31 mouse cellular contexts compared by ENCODE assay signal in genomic region chr1:81945236-81945635, GRCm38 (mm10).
DNase-seq lines count a peak whose midpoint lies in the region; ATAC-seq and TF ChIP-seq lines count a peak whose summit lies in the region.
"Had no signal": no experiment of that assay in that cellular context is flagged by ENCODE, and none has a peak within 500 bp of the region (broad histone marks: within the 10 kb centered on the region; RNA-seq: fewer than 3 reads in every experiment).

No protein-coding gene starts in this region.

- H3K9ac ChIP-seq in forebrain, embryonic 14.5 days (ENCODE audit: low read length): no peak overlapping the region
- H3K9ac ChIP-seq in hindbrain, postnatal 0 days (replicated peaks; ENCODE audit: low read length): no peak overlapping the region
- H3K9ac ChIP-seq in hindbrain, embryonic 16.5 days (ENCODE audit: low read depth, low read length): no peak overlapping the region
- H3K9ac ChIP-seq in midbrain, embryonic 15.5 days: no peak overlapping the region
- H3K9ac ChIP-seq: embryonic facial prominence, embryonic 12.5 days; limb, embryonic 13.5 days; liver, embryonic 12.5 days; liver, postnatal 0 days had no signal

- no peaks in the 10 kb centered on the region for H3K36me3 ChIP-seq in forebrain, embryonic 14.5 days (ENCODE audit: control insufficient read depth, insufficient read depth, low read length)
- no peaks in the 10 kb centered on the region for H3K36me3 ChIP-seq in forebrain, embryonic 10.5 days (replicated peaks)
- no peaks in the 10 kb centered on the region for H3K36me3 ChIP-seq in hindbrain, postnatal 0 days (ENCODE audit: insufficient read depth, low read length)
- H3K36me3 ChIP-seq in hindbrain, embryonic 16.5 days (ENCODE audit: control insufficient read depth, insufficient read depth, low read length): no peaks in the 10 kb centered on the region
- no peaks in the 10 kb centered on the region for H3K36me3 ChIP-seq in midbrain, embryonic 15.5 days (replicated peaks)
- H3K36me3 ChIP-seq in midbrain, embryonic 10.5 days: no peaks in the 10 kb centered on the region
- H3K36me3 ChIP-seq: embryonic facial prominence, embryonic 12.5 days; G1E; hindbrain, embryonic 10.5 days; limb, embryonic 13.5 days; liver, embryonic 12.5 days had no signal

- H3K4me2 ChIP-seq in forebrain, embryonic 14.5 days (ENCODE audit: low read length): no peak overlapping the region
- no peak overlapping the region for H3K4me2 ChIP-seq in hindbrain, postnatal 0 days (ENCODE audit: low read depth, low read length)
- H3K4me2 ChIP-seq in hindbrain, embryonic 16.5 days (ENCODE audit: low read length): no peak overlapping the region
- no peak overlapping the region for H3K4me2 ChIP-seq in midbrain, embryonic 15.5 days
- H3K4me2 ChIP-seq: embryonic facial prominence, embryonic 12.5 days; limb, embryonic 13.5 days; liver, embryonic 12.5 days had no signal

- ATAC-seq in forebrain, embryonic 14.5 days: no peak
- no peak for ATAC-seq in hindbrain, postnatal 0 days
- ATAC-seq in hindbrain, embryonic 16.5 days: no peak
- peak; percentile 56; the same call in 1 of the 2 replicates for ATAC-seq in midbrain, embryonic 15.5 days (replicated peaks)
- ATAC-seq: intestine, postnatal 0 days; liver, embryonic 12.5 days; liver, postnatal 0 days; lung, postnatal 0 days; Patski had no signal

- H3K27me3 ChIP-seq in forebrain, embryonic 14.5 days (replicated peaks; ENCODE audit: control insufficient read depth, insufficient read depth, low read length): no peaks in the 10 kb centered on the region
- no peaks in the 10 kb centered on the region for H3K27me3 ChIP-seq in forebrain, embryonic 10.5 days (ENCODE audit: poor library complexity, severe bottlenecking)
- H3K27me3 ChIP-seq in hindbrain, postnatal 0 days (ENCODE audit: insufficient read depth, low read length): no peaks in the 10 kb centered on the region
- H3K27me3 ChIP-seq in hindbrain, embryonic 16.5 days (replicated peaks; ENCODE audit: control insufficient read depth, insufficient read depth, low read length): no peaks in the 10 kb centered on the region
- H3K27me3 ChIP-seq in midbrain, embryonic 15.5 days (replicated peaks): no peaks in the 10 kb centered on the region
- H3K27me3 ChIP-seq in midbrain, embryonic 10.5 days (ENCODE audit: low read depth, poor library complexity, severe bottlenecking): no peaks in the 10 kb centered on the region
- H3K27me3 ChIP-seq: embryonic facial prominence, embryonic 12.5 days; limb, embryonic 13.5 days; liver, embryonic 12.5 days; megakaryocyte, embryonic 14.5 days; Patski had no signal

- no peak overlapping the region for H3K4me3 ChIP-seq in forebrain, embryonic 14.5 days (ENCODE audit: low read depth, low read length)
- no peak overlapping the region for H3K4me3 ChIP-seq in forebrain, embryonic 10.5 days
- no peak overlapping the region for H3K4me3 ChIP-seq in hindbrain, postnatal 0 days (ENCODE audit: low read length)
- H3K4me3 ChIP-seq in hindbrain, embryonic 16.5 days (ENCODE audit: low read length): no peak overlapping the region
- H3K4me3 ChIP-seq in midbrain, embryonic 15.5 days: no peak overlapping the region
- no peak overlapping the region for H3K4me3 ChIP-seq in midbrain, embryonic 10.5 days
- H3K4me3 ChIP-seq: embryonic facial prominence, embryonic 12.5 days; hindbrain, embryonic 10.5 days; left cerebral cortex, adult 2 months; limb, embryonic 13.5 days; liver, embryonic 12.5 days; megakaryocyte, embryonic 14.5 days had no signal

- no peak for TF ChIP-seq CTCF in hindbrain, postnatal 0 days (IDR thresholded peaks at IDR 0.05; ENCODE audit: low read depth)

- H3K9me3 ChIP-seq in forebrain, embryonic 14.5 days (replicated peaks; ENCODE audit: control insufficient read depth, low read length): no peaks in the 10 kb centered on the region
- no peaks in the 10 kb centered on the region for H3K9me3 ChIP-seq in forebrain, embryonic 10.5 days
- H3K9me3 ChIP-seq in hindbrain, postnatal 0 days (ENCODE audit: low read length): no peaks in the 10 kb centered on the region
- no peaks in the 10 kb centered on the region for H3K9me3 ChIP-seq in hindbrain, embryonic 16.5 days (ENCODE audit: control insufficient read depth, low read length)
- no peaks in the 10 kb centered on the region for H3K9me3 ChIP-seq in midbrain, embryonic 15.5 days
- no peaks in the 10 kb centered on the region for H3K9me3 ChIP-seq in midbrain, embryonic 10.5 days (replicated peaks)
- H3K9me3 ChIP-seq: embryonic facial prominence, embryonic 12.5 days; G1E; hindbrain, embryonic 10.5 days; limb, embryonic 13.5 days; liver, embryonic 12.5 days; megakaryocyte, embryonic 14.5 days had no signal

- no peaks in the 10 kb centered on the region for H3K4me1 ChIP-seq in forebrain, embryonic 14.5 days (ENCODE audit: control insufficient read depth, insufficient read depth, low read length)
- H3K4me1 ChIP-seq in forebrain, embryonic 10.5 days: no peaks in the 10 kb centered on the region
- H3K4me1 ChIP-seq in hindbrain, postnatal 0 days (ENCODE audit: insufficient read depth, low read length): no peaks in the 10 kb centered on the region
- no peaks in the 10 kb centered on the region for H3K4me1 ChIP-seq in hindbrain, embryonic 16.5 days (ENCODE audit: control insufficient read depth, insufficient read depth, low read depth, low read length)
- H3K4me1 ChIP-seq in midbrain, embryonic 15.5 days: no peaks in the 10 kb centered on the region
- H3K4me1 ChIP-seq in midbrain, embryonic 10.5 days: no peaks in the 10 kb centered on the region
- H3K4me1 ChIP-seq: embryonic facial prominence, embryonic 12.5 days; hindbrain, embryonic 10.5 days; limb, embryonic 13.5 days; liver, embryonic 12.5 days; megakaryocyte, embryonic 14.5 days had no signal

- H3K27ac ChIP-seq in forebrain, embryonic 14.5 days (ENCODE audit: low read depth, low read length): no peak overlapping the region
- no peak overlapping the region for H3K27ac ChIP-seq in forebrain, embryonic 10.5 days
- no peak overlapping the region for H3K27ac ChIP-seq in hindbrain, postnatal 0 days
- no peak overlapping the region for H3K27ac ChIP-seq in hindbrain, embryonic 16.5 days (ENCODE audit: low read depth, low read length)
- no peak overlapping the region for H3K27ac ChIP-seq in midbrain, embryonic 15.5 days
- H3K27ac ChIP-seq in midbrain, embryonic 10.5 days (replicated peaks): no peak overlapping the region
- H3K27ac ChIP-seq: embryonic facial prominence, embryonic 12.5 days; hindbrain, embryonic 10.5 days; left cerebral cortex, adult 2 months; limb, embryonic 13.5 days; liver, embryonic 12.5 days; stomach, postnatal 0 days had no signal

- DNase-seq in forebrain, embryonic 14.5 days (ENCODE audit: low spot score): peak; percentile 24
- no peak for DNase-seq in forebrain, embryonic 10.5 days (ENCODE audit: extremely low spot score, low spot score)
- peak; percentile 9 for DNase-seq in hindbrain, postnatal 0 days (ENCODE audit: low spot score)
- DNase-seq in midbrain, embryonic 10.5 days (ENCODE audit: low spot score): no peak
- no peak for DNase-seq in heart, adult 11 months
- DNase-seq: adrenal gland, postnatal 10 days; cerebellum, adult 11 months; cerebellum, adult 9-10 months; cerebellum, postnatal 36 days; gastrocnemius, postnatal 10 days; heart, postnatal 14 days; kidney, adult 9 months; kidney, postnatal 25 days; liver, postnatal 0 days; lung, postnatal 4 days; right cerebral cortex, postnatal 4 days; thymus, adult 18-20 months; thymus, postnatal 25 days had no signal

- 72% methylated on average over 5 of the region's 5 CpGs for WGBS in forebrain, embryonic 14.5 days
- 88% methylated on average over 5 of the region's 5 CpGs for whole genome bisulfite sequencing in forebrain, embryonic 10.5 days
- 43% methylated on average over 5 of the region's 5 CpGs for WGBS in hindbrain, postnatal 0 days
- 39% methylated on average over 5 of the region's 5 CpGs for WGBS in hindbrain, embryonic 16.5 days
- 42% methylated on average over 5 of the region's 5 CpGs for WGBS in midbrain, embryonic 15.5 days
- WGBS in midbrain, embryonic 10.5 days: 90% methylated on average over 5 of the region's 5 CpGs

Comparison
In these comparisons a context has a peak if more than half of its experiments do, and no peak if none do; other contexts are left out.
1. DNase-seq: peak in forebrain, embryonic 14.5 days (single experiment) and hindbrain, postnatal 0 days (single experiment); none in forebrain, embryonic 10.5 days (single experiment), midbrain, embryonic 10.5 days (single experiment) and heart, adult 11 months (single experiment).